In genomic region chr1:51789269-51789668, GRCm38 (mm10) we compare ENCODE assay signal across 11 mouse cellular contexts.
DNase-seq lines count a peak whose midpoint lies in the region; ATAC-seq and TF ChIP-seq lines count a peak whose summit lies in the region.
"Had no signal": no experiment of that assay in that cellular context is flagged by ENCODE, and none has a peak within 500 bp of the region (broad histone marks: within the 10 kb centered on the region; RNA-seq: fewer than 3 reads in every experiment).

No protein-coding gene starts in this region.

- H3K27me3 ChIP-seq in C2C12 (ENCODE audit: control insufficient read depth, insufficient read depth, insufficient read length), result no peaks in the 10 kb centered on the region
- no peaks in the 10 kb centered on the region for H3K27me3 ChIP-seq in limb, embryonic 14.5 days (ENCODE audit: control insufficient read depth, insufficient read depth, low read length)
- H3K27me3 ChIP-seq in hindbrain, embryonic 14.5 days (ENCODE audit: control insufficient read depth, insufficient read depth, low read length), result no peaks in the 10 kb centered on the region

- no peak overlapping the region for H3K9ac ChIP-seq in limb, embryonic 14.5 days (ENCODE audit: low read depth, low read length, severe bottlenecking)
- H3K9ac ChIP-seq in hindbrain, embryonic 14.5 days, result no peak overlapping the region

- H3K79me2 ChIP-seq in C2C12 (ENCODE audit: control insufficient read depth, insufficient read depth), result no peaks in the 10 kb centered on the region

- peaks cover 14% of the 10 kb centered on the region for H3K36me3 ChIP-seq in C2C12 (ENCODE audit: control insufficient read depth, insufficient read depth)
- peaks cover 29% of the 10 kb centered on the region for H3K36me3 ChIP-seq in limb, embryonic 14.5 days (ENCODE audit: control insufficient read depth, insufficient read depth, low read length)
- peaks cover 27% of the 10 kb centered on the region for H3K36me3 ChIP-seq in hindbrain, embryonic 14.5 days (replicated peaks; ENCODE audit: control insufficient read depth, insufficient read depth)

- H3K79me3 ChIP-seq in C2C12 (ENCODE audit: low read depth), result no peaks in the 10 kb centered on the region

- no peak overlapping the region for H3K4me3 ChIP-seq in C2C12 (ENCODE audit: insufficient read depth, poor library complexity, severe bottlenecking)
- no peak overlapping the region for H3K4me3 ChIP-seq in limb, embryonic 14.5 days (replicated peaks; ENCODE audit: low read length)
- no peak overlapping the region for H3K4me3 ChIP-seq in hindbrain, embryonic 14.5 days (replicated peaks; ENCODE audit: low read length)

- DNase-seq in heart, postnatal 10 days, result peak; percentile 19 to 32
- DNase-seq in heart, postnatal 4 days, result no peak
- peak; percentile 60 for DNase-seq in adrenal gland, adult 8-10 months
- DNase-seq in limb, embryonic 14.5 days (ENCODE audit: low spot score), result no peak
- DNase-seq in hindbrain, embryonic 14.5 days (ENCODE audit: low spot score), result no peak
- DNase-seq: cerebellum, adult 11-12 months; spleen, adult 18-20 months had no signal

- H3K4me2 ChIP-seq in limb, embryonic 14.5 days (replicated peaks; ENCODE audit: low read depth, low read length, severe bottlenecking), result no peak overlapping the region
- no peak overlapping the region for H3K4me2 ChIP-seq in hindbrain, embryonic 14.5 days (replicated peaks)

- H3K9me3 ChIP-seq in limb, embryonic 14.5 days (ENCODE audit: control insufficient read depth, low read length), result 0 out of 2 replicates have a peak, but pooled peaks cover 6% of the 10 kb centered on the region
- no peaks in the 10 kb centered on the region for H3K9me3 ChIP-seq in hindbrain, embryonic 14.5 days (ENCODE audit: control insufficient read depth, low read length)

- H3K4me1 ChIP-seq in limb, embryonic 14.5 days (ENCODE audit: control insufficient read depth, insufficient read depth, low read length), result peaks cover 20% of the 10 kb centered on the region
- no peaks in the 10 kb centered on the region for H3K4me1 ChIP-seq in hindbrain, embryonic 14.5 days (replicated peaks; ENCODE audit: control insufficient read depth, insufficient read depth, low read length)

- 0 out of 2 replicates have a peak, but pooled peaks have one; percentile 23 for ATAC-seq in limb, embryonic 14.5 days (ENCODE audit: low FRiP score, low read depth)
- no peak for ATAC-seq in monocyte, adult 5-6 weeks (replicated peaks; ENCODE audit: insufficient number of reproducible peaks, low FRiP score, low TSS enrichment, poor library complexity, severe bottlenecking)
- ATAC-seq in megakaryocyte-erythroid progenitor cell, adult 5-6 weeks (replicated peaks; ENCODE audit: low FRiP score, low TSS enrichment, poor library complexity, severe bottlenecking), result no peak
- ATAC-seq in hindbrain, embryonic 14.5 days (ENCODE audit: low FRiP score), result no peak
- ATAC-seq: intestine, embryonic 16.5 days had no signal

- no peak for TF ChIP-seq CTCF in C2C12 (IDR thresholded peaks at IDR 0.05; ENCODE audit: control insufficient read depth, insufficient read depth, insufficient read length)

- no peak overlapping the region for H3ac ChIP-seq in C2C12 (ENCODE audit: control insufficient read depth, insufficient read length, low read depth)

- intact Hi-C loops in heart, postnatal 10 days (cut with DNase I), result no loop called here

- no peak for TF ChIP-seq POLR2A in limb, embryonic 14.5 days (IDR thresholded peaks at IDR 0.05; ENCODE audit: borderline replicate concordance, extremely low read depth, insufficient read depth, insufficient read length)

- H3K27ac ChIP-seq in limb, embryonic 14.5 days (replicated peaks; ENCODE audit: low read depth, low read length), result no peak overlapping the region
- H3K27ac ChIP-seq in hindbrain, embryonic 14.5 days, result no peak overlapping the region

- 23% methylated on average over 6 of the region's 6 CpGs for WGBS in limb, embryonic 14.5 days
- WGBS in hindbrain, embryonic 14.5 days, result 69% methylated on average over 6 of the region's 6 CpGs

TF ChIP-seq in C2C12, 6 proteins besides CTCF, POLR2A, EP300 and RAD21:
- TF ChIP-seq MYOD1 (IDR thresholded peaks at IDR 0.05; ENCODE audit: control insufficient read depth, insufficient read length, low read depth) (no peak), MYOG (IDR thresholded peaks at IDR 0.05; ENCODE audit: control insufficient read depth, extremely low read depth, insufficient read length) (no peak), USF1 (IDR thresholded peaks at IDR 0.05; ENCODE audit: low read depth) (peak; percentile 10), MAX (IDR thresholded peaks at IDR 0.05) (peak; percentile 84), CEBPB (IDR thresholded peaks at IDR 0.05; ENCODE audit: low read depth) (peak; percentile 69), FOSL1 (IDR thresholded peaks at IDR 0.05; ENCODE audit: insufficient read depth, low read length, poor library complexity, severe bottlenecking) (no peak)

Comparison
In these comparisons a context has a peak if more than half of its experiments do, and no peak if none do; other contexts are left out.
1. DNase-seq: peak in heart, postnatal 10 days (2 of 2) and adrenal gland, adult 8-10 months (single experiment); none in heart, postnatal 4 days (single experiment), limb, embryonic 14.5 days (single experiment) and hindbrain, embryonic 14.5 days (single experiment).